Mouse (Mus musculus) left cerebral cortex, adult 8-10 months (tissue): Measurements from ENCODE around the gene Aoc3. TPM values are rescaled to one million over a fixed set of nuclear protein-coding genes. Genes with fewer than 3 reads are reported as not detected.
A peak's percentile ranks its signal among the peaks of the same experiment; 100 is the strongest.
"Not testable (repeated sequence)": the region's sequence is repeated elsewhere in the genome, so short reads cannot be mapped to it uniquely, and the experiment has no call there.

Source experiments
- DNase-seq, 2 experiments: peaks; one replicate each; pipeline ENCODE4 v3.0.0; 2022; ENCODE audit warnings: low spot score in 2 of 2
- total RNA-seq, 4 experiments: library from RNA; stranded (reverse); gene quantifications; 2 replicates each; pipeline ENCODE4 v1.2.4; 2022

The Aoc3 gene
- total RNA-seq = under 1 TPM; 0.39 to 0.75 (median 0.59) TPM

DNA sequence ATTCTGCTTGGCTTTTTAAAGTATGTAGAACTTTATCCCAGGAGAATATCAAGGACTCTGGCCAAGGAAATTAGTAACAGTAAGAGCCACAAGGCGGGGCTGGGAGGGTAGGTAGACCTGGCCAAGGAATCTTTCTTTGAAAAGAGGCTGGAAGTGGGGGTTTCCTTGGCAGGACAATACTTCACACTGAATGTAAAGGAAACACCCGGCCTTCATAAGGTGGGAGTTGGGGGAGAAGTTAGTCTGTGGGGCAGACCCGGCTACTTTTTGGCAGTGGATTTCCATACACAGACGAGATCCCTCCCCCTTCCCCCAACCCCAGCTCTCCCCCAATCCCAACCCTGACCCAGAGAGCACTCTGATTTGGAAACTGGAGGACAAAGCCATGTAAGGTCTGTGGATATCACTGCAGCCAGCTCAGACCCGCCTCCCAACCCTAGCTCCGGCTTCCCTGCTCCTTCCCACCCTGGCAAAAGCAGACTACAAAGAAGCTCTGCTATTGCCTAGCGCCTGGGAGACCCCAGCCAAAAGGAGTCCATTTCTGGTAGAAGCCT, at the start of gene Aoc3:
Gene Aoc3, plus strand, starts transcription at position 235 of the 554 bp plus-strand sequence.
- no peak for DNase-seq

DNA sequence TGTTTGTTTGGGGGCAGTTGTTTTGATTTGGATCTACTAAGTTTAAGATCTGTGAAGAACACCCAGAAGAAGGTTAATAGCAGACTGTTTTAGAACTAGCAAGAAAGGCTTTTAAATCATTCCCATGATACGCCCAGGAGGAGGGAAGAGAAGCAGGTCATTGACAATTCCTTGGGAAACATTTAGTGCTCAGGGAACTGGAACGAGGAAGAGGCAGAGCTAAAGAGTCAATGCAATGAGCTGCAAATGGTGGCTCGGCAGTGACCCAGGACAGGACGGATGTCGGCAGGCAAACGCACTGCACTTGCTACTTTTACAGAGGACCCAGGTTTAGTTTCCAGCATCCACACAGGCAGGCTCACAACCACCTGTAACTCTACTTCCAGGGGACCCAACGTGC, 49.6 kb upstream of the Aoc3 start:
- no peak for DNase-seq

- DNase-seq = no peak
Measured at GRCm38 (mm10) chr11:101282896-101283295, 47.5 kb upstream of the Aoc3 start.

DNA sequence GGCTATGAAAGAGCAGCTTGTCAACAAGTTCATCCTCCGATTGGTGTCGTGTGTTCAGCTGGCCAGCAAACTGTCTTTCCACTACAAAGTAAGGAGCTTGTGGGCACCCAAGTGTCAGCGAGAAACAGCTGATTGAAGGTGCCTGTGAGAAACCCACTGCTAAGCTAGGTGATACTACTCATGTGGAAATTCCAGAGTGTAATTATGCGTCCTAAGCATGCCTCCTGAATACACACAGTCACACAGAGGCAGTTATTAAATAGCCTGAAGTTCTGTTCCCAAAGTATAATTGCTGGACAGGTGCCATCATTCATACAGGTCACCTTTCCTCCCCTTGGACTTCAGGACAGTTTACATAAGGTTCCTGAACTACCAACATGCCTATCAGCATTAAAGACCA, 46.6 kb upstream of the Aoc3 start:
- DNase-seq = no peak

- DNase-seq = no peak
Measured at GRCm38 (mm10) chr11:101287306-101287705, 43.1 kb upstream of the Aoc3 start.

GRCm38 (mm10) chr11:101291231-101291630, 39.2 kb upstream of the Aoc3 start:
- DNase-seq = no peak

DNA sequence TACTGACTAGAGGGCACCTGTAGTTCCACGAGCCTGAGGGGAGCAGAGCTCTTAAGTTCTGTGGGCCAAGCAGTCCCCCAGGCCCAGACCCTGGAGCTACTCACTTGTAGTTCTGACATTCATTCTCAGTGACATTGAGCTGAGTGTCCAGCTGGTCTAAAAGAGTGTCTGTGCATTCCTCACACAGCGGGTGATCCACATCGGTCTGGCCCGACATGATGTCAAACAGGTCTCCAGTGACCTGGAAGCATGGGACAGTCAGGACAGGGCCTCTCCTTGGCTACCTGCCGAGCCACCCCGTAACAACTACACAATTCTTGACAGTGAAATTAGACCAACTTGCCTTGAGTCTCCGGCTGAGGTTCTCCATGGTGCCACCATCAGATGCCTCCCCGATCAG, 35.2 kb upstream of the Aoc3 start:
- DNase-seq = no peak

DNA sequence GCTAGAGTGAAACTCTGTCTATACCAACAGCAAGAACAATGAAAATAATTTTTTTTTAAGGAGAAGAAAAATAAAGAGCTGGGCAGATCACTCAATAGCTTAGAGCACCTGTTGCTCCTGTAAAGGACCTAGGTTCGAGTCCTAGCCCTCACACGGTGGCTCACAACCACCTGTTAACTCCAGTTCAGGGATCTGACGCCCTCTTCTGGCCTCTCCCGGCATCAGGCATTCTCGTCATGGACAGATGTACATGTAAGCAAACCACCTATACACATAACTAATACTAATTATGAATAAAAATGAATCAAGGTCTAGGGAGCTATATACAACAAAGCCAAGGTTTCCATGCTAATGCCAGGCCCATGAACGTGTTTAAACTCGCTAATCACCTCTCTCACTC, 29.5 kb upstream of the Aoc3 start:
- no peak for DNase-seq

DNA sequence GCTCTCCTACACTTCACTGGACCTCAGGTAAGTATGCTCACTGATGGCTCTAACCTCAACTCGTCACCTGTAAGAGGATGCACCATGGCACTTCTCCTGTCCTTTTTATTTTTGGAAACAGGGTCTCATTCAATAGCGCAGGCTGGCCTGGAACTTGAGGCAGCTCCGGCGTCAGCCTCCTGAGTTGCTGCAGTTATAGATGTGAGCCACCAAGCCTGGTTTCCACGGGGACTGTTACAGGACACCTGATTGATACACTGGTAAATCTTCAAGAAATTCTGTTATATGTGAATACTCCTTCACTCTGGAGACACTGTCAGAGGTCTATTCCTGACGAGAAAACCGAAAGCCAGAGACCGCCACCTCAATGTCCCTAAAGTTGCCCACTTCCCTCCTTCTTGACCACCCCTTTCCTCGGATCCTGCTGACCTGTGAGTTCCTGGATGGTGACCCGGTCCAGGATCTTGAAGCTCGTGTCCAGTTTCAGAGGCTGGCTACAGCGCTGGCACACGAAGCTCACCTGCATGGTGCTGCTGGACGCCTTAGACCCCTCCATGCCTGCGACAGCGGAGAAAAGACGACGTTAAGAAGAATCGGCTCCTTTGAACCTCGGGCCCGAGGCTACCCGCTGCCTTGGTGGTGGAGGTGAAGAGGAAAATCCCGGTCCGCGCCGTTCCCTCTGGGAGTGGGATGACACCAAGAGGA, 29.0 kb upstream of the Aoc3 start:
- DNase-seq = no peak

GRCm38 (mm10) chr11:101302004-101302798, 28.2 kb upstream of the Aoc3 start, which contains the start of gene Becn1:
Gene Becn1, minus strand, starts transcription at chr11:101302286.
- DNase-seq = peak; percentile 91 to 96

DNA sequence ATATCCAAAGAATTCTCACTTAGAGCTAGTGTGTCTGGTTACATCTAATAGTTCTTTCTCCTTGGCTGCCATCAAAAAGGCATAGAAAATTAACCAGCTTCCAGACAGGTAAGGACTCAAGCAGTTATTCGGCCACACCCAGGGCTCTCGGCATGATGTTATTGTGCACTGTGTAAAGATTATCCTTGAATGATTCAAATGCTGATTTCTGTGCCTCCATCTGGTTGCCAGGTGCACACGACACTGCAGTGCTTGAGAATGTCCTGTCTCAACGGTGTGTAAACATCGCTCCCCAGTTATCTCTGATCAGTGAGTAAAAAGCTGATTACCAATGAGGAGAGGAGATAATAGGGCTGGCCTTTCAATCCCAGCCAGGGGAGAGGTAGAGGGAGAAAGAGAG, 22.7 kb upstream of the Aoc3 start:
- DNase-seq = no peak

DNA sequence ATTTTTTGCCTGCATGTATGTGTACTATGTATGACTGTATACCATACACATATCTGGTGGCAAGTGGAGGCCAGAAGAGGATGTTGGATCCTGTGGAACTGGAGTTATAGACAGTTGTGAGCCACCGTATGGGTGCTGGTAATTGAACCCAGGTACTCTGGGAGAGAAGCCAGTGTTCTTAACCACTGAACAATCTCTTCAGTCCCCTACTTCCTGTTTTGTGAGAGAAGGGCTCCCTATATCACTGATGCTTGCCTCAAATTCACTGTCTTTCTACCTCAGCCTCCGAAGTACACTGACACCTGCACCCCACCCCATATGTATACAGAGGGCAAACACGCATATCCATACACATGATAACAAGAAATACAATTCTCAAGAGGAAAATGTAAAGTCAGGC, 19.3 kb upstream of the Aoc3 start:
- no peak for DNase-seq

GRCm38 (mm10) chr11:101312150-101312549, 18.3 kb upstream of the Aoc3 start:
- DNase-seq = no peak

GRCm38 (mm10) chr11:101314567-101314966, 15.8 kb upstream of the Aoc3 start:
- DNase-seq = no peak

DNA sequence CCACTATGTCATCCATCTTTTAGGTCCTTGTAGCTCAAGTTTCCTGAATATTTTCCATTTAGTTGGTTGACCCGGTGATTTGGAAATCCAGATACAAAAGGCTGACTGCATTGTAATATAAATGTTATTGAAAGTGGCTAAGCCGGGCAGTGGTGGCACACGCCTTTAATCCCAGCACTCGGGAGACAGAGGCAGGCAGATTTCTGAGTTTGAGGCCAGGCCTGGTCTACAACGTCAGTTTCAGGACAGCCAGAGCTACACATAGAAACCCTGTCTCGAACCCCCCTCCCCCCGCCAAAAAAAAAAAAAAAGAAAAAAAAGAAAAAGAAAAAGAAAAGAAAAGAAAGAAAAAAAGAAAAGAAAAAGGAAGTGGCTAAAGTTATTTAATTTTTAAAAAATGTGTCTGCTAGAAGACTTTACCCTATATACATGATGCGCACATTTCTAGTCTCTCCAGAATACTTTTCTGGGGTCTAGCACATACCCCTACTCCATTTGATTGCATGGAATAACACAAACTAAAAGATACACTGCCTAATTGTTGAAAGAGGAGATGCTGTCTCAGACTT, 15.2 kb upstream of the Aoc3 start:
- DNase-seq = no peak

DNA sequence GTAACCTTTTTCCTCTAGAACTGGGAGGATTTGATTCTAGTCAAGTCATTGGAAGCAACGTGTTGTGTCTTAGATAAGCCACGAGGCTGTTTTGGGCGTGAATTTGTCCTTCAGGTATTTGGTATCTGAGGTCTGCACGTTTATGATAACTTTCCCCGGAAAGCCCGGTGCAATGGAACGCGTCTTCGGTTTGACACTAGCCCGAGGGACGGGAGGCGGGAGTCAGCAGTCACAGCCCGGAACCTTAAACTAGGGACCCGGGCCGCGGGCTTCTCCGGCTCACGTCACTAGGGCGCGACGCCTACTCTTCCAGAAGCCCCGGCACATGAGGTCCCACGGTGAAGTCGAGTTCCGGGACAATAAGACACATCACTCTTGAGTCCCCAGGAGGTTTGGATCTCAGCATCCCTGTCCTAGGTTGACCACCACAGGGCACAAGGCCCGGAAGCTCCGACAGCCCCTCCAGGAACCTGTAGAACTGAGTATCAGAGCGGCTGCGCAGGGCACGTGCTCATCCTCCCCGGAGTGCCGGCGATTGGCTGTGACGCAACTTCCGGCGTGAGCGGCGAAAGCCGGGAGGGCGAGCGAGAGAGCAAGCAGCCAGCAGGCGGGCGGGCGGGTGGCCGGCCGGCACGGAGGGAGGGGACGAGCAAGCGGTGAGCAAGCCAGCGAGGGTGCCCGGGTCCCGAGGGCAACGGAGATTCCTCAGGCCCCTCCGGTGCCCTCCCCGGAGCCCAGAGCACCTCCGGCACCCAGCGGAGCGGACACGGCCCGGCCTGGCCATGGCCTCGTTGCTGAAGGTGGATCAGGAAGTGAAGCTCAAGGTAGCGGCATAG, 14.5 kb upstream of the Aoc3 start, which contains the start of gene Psme3:
Gene Psme3, plus strand, starts transcription at position 549 of the 836 bp plus-strand sequence.
- DNase-seq = peak; percentile 91 to 95

DNA sequence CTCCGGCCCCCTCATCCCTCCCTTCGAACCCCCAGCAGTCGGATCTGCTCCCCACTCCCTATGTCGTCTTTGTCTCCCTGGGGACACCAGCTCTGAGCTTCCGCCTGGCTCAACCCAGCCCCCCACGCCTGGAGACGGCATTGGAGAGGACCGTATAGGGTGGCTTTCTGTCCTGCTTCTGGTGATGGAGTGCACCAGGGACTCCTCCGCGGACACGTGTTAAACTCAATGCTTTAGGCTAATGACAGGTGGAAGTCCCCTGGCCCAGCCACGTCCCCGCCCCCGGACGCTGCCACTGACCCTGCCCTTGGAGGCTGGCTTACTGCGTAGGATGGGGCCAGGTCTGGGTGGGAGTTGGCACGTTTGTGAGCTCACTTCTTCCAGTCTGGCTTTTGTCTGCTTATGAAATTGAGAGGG, 13.9 kb upstream of the Aoc3 start:
- DNase-seq = no peak

GRCm38 (mm10) chr11:101323609-101324008, 6.8 kb upstream of the Aoc3 start:
- peak; percentile 47 to 67 for DNase-seq

DNA sequence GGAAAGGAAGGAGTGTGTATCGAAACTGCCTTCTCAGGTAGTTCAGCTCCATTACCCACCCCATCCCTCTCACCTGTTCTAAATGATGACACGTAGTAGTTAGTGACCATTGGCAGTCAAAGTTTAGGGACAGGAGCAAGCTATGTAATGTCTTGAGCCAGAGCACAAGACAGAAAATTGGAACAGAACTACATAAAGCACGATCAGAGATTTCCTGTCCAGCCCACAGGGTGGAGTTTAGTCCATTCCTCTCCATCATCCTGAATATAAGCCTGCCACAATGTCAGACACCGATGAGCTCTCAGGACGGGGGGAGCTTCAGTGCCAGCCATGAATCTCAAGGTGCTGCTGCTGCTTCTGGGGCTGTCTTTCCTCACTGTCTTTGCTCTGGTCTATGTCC, 5.6 kb upstream of the Aoc3 start, which contains the start of gene Aoc2:
Gene Aoc2, plus strand, starts transcription at position 301 of the 400 bp plus-strand sequence.
- no peak for DNase-seq

- DNase-seq = not testable (repeated sequence)
Measured at GRCm38 (mm10) chr11:101325201-101325600, 5.2 kb upstream of the Aoc3 start.

DNA sequence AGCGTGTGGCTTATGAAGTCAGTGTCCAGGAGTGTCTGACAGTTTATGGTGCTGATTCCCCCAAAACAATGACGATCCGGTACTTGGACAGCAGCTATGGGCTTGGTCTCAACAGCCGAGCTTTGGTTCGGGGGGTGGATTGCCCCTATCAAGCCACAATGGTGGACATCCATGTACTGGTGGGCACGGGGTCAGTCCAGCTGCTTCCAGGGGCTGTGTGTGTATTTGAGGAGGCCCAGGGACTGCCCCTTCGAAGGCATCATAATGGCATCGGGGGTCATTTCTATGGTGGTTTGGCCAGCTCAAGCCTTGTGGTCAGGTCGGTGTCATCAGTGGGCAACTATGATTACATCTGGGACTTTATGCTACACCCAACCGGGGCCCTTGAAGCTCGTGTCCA, 4.3 kb upstream of the Aoc3 start:
- DNase-seq = no peak
